Mouse (Mus musculus) right cerebral cortex, postnatal 36 days (tissue): Measurements from ENCODE around the gene Hilpda.

Experiments
- DNase-seq, 2 experiments: peaks; one replicate each; pipeline ENCODE4 v3.0.0; 2022; ENCODE audit warnings: low spot score in 2 of 2, mixed read lengths in 1 of 2

Hilpda gene

DNA sequence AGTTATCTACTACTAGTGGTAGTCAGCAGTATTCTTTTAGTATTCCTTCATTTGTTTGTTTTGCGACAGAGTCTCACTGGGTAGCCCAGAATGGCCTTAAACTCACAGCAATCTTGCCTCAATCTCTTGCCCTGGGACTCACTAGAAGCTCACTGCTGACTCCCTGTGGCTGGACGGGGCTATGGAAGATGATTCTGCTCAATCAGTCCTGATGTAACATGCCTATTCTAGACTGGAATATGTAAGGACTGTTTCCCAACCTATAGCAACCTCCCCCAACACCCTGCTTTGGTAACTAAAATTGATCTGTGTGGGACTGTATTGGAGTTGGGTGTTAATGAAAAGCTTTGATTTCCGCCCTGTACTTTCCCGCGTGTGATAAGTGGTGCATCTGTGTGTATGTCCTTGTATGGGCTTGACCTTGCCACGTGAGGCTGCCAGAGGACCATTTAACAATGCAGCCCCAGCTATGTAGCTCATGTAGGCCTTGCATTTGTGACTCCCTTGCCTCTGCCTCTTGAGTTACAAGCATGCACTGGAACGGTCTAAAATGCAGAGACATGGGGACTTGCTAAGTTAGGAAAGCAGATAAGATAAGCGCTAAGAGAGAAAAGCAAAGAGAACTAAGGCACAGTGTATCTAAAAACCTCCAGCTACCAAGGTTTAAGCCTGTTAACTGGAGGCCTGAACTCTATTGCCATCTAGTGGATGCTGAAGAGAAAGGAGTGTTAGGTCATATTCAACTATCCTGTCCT is 6.4 kb downstream of the Hilpda start:
- DNase-seq = no peak

- no peak for DNase-seq
Measured at GRCm38 (mm10) chr6:29279293-29279692, 7.0 kb downstream of the Hilpda start, which contains the start of gene Fam71f2. Gene Fam71f2, plus strand, starts transcription at chr6:29279593.

DNA sequence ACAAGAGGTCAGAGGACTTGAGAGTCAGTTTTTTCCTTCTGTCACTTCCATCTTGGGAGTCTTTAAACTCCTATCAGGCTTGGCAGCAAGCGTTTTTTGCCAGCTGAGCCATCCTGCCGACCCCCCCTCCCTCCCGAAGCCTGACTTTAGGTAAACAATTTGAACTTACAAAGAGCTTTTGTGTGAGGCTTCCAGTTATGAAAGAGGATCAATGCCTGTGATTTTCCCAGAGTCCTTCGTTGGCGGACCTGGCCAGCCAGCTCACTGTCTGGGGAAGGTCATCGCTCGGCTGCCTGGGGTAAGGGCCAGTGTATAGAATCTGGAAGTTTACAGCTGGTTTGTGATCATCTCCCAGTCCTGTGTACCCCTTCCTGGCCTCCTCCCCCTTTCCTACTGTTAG is 8.4 kb downstream of the Hilpda start:
- no peak for DNase-seq

GRCm38 (mm10) chr6:29286870-29287269 is 14.6 kb downstream of the Hilpda start:
- no peak for DNase-seq

DNA sequence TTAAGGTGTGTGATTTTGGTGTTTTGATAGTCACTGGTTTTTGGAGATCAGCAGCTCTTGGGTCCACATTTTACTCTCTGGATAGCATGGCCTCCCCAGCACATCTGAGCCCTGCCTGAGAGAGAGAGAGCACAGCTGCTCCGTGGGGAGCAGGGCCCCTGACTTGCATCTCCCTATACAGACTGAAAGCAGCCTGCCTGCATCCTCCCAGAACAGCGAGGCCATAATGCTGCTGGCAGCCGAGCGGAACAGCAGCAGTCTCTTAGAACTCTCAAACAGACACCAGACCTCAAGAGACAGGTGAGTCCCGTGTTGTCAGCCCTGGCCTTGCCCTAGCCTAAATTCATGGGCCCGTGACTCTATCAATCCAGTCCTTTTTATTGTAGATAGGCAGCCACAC is 15.2 kb downstream of the Hilpda start:
- no peak for DNase-seq

GRCm38 (mm10) chr6:29287944-29288343 is 15.7 kb downstream of the Hilpda start:
- DNase-seq = no peak

DNA sequence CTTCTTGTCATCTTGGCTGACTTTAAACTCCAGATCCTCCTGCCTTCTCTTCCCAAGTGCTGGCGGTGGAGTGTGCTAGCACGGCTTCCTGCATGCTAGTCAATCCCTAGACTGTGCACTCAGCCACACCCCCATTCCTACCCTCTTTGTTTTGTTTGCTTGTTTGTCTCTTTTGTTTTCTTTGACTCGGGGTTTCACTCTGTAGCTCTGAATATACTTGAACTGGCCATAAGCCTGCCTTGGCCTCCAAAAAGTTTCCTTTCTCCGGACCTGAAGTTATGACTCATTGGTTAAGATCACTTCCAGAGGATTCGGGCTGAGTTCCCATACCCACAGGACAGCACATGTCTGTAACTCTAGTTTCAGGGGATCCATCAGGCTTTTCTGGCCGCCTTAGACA is 16.4 kb downstream of the Hilpda start:
- no peak for DNase-seq

DNA sequence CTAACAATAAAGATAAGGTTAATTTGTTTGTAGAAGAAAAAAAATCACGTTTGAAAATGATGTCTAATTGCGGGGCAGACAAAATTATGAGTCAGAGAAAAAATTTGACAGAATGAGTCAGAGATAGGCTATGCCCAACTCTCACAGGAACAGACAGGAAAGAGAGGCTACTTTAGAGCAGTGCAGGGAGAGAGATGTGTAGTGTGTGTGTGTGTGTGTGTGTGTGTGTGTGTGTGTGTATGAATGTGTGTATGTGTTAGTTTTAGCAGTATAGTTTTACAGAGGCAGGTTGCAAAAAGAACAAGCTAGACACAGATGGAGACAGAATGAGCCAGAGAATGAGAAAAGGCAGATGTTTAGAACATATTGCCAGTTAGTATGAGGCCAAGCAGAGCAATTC is 26.8 kb downstream of the Hilpda start:
- no peak for DNase-seq

DNA sequence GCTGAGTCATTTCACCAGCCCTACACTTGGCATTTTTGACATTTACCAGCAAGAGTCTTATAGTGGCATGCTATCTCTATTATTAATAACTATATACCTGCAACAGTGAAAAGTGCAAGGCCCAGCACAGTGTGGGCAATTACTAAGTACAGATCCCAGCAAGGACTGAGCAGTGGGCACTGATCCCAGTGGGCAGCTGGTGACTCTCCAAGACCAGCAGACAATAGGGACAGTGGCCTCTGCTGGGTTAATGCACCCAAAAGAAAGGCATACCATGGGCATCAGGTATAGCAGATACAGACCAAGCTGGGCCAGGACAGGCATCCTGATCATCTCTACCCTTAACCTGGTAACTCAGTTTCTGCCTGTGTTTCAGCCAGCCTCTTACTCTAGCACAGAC is 31.0 kb downstream of the Hilpda start:
- no peak for DNase-seq

GRCm38 (mm10) chr6:29303726-29304125 is 31.4 kb downstream of the Hilpda start:
- no peak for DNase-seq

DNA sequence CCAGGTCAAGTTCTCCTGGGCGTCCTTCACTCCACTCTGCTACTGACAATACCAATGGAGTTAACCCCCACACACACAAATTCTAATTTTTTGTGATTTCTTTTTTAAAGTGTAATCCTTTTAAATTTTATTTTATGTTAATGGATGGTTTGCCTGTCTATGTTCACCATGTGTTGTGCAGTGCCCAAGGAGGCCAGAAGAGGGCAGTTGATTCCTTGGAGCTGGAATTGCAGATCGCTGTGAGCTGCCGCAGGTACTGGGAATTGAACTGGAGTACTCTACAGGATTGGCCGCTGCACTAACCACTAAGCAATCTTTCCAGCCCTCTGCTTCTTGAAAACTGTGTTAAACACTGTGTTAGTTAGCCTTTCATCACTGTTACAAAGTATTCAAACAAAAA is 33.2 kb downstream of the Hilpda start:
- DNase-seq = no peak

- DNase-seq = no peak
Measured at GRCm38 (mm10) chr6:29308846-29309605, 36.7 kb downstream of the Hilpda start.

- no peak for DNase-seq
Measured at GRCm38 (mm10) chr6:29313690-29314202, 41.5 kb downstream of the Hilpda start.

GRCm38 (mm10) chr6:29317286-29317685 is 45.0 kb downstream of the Hilpda start:
- no peak for DNase-seq

DNA sequence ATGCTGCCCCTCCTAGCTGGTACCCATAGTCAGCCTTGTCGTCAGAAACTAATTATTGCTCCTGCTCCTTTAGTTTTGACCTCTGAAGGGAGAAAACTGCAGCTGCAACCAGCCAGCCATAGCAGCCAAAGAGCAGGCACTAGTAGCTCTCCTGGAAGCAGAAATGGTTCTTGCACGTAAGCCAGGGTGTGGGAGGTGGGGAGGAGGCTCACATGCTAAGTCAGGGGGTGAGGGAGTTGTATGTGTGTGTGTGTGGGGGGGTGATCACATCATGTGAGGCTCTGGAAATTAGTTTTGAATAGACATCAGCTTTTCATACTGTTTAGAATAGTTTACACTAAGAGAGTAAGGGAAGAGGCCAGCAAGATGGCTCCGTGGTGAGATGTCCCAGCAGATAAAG is 45.7 kb downstream of the Hilpda start:
- no peak for DNase-seq

GRCm38 (mm10) chr6:29318879-29319278 is 46.6 kb downstream of the Hilpda start, which contains the start of gene Fam71f1:
Gene Fam71f1, plus strand, starts transcription at chr6:29319140.
- no peak for DNase-seq

DNA sequence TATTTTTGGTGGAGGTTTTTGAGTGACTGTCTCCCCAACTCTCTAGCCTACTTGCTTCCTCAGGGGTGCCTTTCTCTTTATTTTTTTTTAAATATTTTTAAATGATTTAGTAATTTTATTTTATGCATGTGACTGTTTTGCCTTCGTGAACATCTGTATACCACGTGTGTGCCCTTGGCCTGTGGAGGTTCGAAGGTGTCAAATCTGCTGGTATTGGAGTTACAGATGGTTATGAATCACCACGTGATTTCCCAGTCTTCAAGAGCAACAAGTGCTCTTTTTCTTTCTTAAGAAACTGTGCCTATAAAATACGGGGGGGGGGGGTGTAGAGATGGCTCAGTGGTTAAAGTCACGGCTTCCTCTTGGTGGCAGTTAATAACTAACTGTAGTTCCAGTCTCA is 49.3 kb downstream of the Hilpda start:
- DNase-seq = no peak

DNA sequence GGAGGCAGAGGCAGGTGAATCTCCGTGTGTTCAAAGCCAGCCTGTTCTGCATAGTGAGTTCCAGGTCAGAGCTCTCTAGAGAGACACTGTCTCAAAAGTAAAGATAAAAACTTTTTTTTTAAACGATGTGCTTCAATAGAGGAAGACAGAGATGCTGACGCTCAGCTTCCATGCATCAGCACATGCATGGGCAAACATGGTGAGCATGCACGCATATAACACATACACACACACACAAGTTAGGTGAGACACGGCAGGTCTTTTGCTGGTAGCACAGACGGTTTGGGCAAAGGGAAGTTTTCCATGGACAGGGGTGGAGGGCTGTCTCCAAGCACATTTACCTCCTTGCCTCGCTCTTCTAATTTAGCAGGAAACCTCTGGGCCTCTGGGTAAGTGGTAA is 49.9 kb downstream of the Hilpda start:
- DNase-seq = no peak

- no peak for DNase-seq
Measured at GRCm38 (mm10) chr6:29322735-29323134, 50.4 kb downstream of the Hilpda start.
